Mouse (Mus musculus) brain, adult 2 months (tissue): ENCODE measurements around the gene Ttn.

Experiments
- DNase-seq: peaks from one replicate; pipeline ENCODE4 v3.0.0; 2011; ENCODE audit warnings: low read depth, low spot score

Ttn gene

DNA sequence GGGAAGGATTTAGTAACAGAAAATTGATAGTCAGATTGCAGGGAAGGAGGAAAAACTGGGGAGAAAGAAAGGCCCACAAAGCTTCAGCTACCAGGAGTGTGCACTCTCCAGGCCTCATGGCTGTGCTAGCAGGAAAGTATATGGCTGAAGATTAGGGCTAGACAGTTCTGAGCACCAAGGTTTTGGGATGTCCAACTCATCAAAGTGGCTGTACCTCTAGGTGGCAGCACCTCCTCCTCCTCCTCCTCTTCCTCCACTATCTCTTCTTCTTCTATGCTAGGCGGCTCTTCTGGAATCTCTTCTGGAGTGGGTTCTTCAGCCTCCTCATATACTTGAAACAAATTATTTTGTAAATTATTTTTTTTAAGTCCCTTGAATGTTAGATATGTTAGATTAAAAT lies 139.2 kb downstream of the Ttn start:
- DNase-seq, result peak; percentile 6

DNA sequence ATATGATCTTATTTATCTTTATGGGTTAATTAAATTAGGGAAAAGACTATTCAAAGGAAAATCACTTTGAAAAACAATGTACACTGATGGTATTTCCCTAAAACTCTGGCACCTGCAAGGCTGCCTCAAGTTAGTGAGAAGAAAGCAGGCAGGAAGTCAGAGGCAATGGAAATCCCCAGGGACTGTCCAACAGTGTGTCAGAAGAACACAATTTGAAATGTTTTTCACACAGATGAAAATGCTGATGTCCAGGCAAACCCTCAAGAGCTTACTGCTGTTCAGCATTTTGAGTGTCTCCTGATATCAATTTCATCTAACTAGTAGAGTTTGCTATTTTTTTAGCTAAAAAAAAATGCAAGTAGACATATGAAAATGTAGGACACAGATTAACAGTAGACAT lies 161.9 kb downstream of the Ttn start:
- no peak for DNase-seq

DNA sequence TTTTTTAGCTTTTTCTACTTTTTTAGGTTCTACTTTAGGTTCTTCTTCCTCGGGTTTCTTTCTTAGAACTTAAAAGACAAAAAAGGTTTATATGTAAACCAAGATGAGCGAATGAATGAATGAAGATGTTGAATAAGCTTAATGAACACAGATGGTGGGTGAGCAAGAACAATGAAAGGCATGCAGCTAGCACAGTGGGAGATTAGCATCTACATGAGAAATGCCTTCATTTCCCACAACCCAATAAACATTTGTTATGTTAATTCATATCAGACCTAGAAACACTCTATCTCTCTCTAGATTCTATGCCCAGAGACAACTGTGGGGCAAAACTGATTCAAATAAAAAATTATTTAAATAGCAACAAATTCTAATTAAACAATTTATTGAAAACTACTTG lies 164.6 kb downstream of the Ttn start:
- no peak for DNase-seq

DNA sequence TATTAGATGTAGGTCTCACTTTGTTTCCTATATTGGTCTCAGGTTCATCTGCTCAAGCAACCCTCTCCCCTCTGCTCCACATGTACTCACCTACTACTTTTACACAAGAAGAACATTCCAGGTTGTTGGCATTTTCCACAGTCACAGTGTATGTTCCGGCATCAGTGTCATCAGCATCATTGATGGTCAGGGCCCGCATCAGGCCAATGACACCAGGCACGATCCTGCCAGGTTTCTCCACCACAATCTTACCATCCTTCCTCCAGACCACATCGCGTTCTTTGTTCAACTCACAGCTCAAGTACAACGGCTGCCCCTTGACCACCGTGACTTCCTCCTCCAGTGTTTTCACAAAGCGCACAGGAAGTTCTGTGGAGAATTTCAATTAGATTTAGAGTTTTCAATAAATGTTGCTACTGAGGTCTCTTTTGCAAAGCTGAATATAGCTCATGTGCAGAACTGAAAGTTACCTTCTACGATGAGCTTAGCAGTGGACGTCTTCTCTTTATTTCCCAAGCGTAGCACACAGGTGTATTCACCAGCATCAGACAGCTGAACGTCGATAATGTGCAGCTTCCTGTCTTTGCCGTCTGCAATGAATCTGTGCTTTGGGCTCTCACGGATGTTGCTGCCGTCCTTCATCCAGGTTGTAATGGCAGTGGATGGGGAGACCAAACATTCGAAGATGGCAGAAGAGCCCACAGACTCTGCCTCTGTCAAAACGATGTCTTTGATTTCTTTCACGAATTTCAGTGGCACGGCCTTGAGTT lies 168.1 kb downstream of the Ttn start:
- DNase-seq, result no peak

DNA sequence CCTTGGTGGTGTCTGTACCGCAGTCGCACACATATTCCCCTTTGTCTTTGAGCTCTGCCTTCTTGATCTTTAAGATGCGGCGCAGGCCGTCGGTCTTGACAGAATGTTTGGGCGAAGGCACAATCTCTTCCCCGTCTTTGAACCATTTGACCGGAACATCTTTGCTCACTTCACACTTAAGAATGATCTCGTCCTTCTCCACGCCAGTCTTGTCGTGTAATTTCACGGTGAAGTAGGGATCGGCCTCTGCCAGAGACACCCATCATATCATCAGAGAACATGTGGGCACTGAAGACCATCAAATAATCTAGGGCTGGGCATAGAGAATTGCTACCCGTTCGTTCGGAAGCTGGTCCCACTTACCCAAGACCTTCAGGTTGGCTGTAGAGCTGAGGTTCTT lies 171.2 kb downstream of the Ttn start:
- no peak for DNase-seq

DNA sequence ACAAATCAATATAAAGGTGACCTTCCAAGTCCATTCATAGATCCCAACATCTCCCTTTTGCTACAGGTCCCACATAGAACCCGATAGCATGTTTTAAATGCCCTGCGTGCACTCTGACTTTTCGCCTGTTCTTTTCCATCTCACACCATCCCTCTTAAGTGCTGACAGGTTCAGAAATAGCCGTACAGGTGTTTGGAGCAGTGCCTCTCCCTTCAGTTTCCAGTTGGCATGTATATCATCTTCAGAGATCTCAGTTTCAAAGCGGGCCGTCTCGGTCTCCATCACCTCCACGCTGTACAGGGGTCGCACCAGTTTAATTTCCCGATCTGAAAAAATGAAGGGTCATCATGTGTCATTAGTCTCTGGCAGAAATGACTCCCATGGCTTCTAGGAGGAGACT lies 174.0 kb downstream of the Ttn start:
- no peak for DNase-seq

DNA sequence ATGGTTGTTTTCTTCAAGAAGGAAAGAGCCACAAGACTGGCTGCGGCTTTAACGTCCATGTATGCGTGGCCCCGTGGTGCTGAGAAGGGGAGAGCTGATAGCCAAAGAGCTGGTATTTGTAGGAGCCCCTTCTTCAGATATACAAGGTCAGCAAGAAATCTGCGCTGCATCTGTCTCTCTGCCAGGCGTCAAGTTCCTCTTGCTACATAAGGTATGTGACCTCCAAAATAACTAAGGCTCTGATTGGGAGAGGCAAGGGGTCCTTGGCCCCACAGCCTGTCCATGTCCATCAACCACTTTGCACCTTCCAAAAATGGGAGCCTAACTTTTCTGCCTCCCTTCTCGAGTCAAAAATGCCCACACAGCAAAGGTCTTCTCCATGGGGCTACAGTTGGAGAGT lies 175.1 kb downstream of the Ttn start:
- DNase-seq, result no peak

DNA sequence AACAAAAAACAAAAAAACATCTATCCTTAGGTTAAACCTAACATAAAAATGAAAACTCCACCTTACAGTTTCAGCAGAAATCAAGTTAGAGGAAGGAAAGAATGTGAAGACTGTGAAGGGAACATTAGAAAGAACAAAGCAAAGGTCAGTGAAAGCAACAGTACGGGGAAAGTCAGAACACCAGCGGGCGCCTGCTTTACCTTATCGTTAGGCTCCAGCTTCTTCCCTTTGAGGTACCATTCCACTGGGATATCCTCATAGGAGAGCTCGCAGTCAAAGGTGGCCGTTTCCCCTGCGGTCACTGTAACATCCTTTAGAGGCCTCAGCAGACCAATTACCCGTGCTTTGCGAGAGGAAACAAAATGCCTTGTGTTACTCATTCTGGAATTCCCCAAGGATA lies 175.5 kb downstream of the Ttn start:
- no peak for DNase-seq

DNA sequence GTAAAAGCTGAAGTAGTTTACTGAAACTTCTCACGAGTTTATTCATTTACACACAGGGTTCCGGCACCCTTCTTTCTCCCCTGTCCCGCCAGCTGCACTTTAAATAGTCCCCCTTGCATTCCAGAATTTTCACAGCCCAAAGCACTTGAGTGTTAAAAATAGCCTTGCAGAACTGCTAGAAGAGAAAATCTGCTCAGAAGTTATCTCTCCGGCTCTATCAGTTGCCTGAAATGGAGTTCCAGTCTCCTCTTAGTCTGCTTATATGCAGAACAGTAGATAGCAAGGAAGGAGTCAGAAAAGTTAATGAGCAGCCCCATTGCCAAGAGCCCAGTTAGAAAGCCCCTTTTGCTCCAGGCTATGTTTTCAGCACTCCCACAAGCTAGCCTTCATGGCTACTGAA lies 176.0 kb downstream of the Ttn start:
- peak; percentile 1 for DNase-seq

DNA sequence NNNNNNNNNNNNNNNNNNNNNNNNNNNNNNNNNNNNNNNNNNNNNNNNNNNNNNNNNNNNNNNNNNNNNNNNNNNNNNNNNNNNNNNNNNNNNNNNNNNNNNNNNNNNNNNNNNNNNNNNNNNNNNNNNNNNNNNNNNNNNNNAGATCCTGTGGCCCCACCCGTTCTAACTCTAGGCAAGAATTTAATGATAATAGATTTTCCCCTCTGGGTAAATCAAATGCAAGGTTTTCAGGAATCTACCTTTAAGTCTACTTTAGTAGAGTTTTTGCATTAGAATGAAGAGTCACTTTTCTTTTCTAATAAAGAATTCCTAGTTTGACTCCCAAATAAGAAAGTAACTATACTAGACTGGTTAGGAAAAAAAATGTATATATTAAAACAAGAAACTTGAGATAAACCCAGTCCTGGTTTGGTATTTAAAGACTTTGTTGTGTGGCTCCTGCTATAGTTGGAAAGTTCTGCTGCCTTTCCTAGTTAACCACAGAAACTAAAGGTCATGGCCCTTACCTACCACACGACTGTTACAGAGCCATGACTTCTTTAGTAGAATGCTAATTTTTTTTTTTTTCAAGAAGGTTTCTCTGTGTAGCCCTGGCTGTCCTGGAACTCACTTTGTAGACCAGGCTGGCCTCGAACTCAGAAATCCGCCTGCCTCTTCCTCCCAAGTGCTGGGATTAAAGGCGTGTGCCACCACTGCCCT lies 177.0 kb downstream of the Ttn start:
- no peak for DNase-seq

DNA sequence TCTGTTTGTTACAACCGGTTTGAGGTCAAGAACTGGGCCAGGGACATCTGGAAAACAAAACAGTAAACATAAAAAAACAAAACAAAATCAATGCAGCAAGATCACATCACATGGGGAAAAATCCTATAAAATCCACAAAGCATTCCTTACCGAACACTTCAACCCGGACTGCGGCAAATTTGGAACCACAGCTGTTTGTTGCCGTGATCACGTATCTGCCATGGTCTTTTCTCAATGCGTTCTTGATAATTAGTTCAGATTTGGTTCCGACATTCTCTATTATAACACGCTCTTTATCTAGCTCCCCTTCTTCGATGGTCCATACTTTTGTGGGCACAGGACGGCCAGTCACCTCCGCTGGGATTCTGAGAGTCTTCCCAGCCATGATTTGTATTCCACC lies 198.2 kb downstream of the Ttn start:
- no peak for DNase-seq

DNA sequence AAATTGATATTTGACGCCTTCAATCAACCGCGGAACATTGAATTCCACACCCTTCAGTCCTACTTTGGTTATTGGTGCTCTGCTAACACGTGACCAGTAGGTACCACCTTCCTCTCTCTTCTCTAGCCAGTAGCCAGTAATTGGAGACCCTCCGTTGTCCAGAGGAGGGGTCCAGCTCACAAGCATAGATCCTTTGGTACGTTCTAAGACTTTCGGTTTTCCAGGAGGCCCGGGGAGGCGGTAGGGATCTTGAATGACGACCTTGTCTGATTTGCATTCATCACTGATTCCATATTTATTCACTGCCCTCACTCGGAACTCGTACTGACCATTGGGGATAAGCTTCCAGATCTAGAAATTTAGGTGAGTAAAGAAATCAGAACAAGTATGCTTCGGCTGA lies 201.6 kb downstream of the Ttn start:
- no peak for DNase-seq

DNA sequence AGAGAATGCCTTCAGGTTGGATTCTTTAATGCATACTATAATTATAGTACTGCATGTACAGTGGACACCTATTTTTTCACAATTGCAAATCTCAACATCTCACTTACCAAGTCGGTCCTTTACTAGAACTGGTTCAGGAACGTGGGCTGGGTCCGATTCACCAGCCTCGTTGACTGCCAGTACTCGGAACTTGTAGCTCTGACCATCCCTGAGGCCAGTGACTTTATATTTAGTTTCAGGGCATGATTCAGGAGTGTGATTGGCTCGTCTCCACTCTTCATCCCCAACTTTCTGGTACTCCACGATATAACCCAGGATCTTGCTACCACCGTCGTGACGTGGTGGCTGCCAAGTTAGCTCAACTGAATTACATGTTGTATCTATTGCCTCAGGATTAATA lies 212.5 kb downstream of the Ttn start:
- no peak for DNase-seq

DNA sequence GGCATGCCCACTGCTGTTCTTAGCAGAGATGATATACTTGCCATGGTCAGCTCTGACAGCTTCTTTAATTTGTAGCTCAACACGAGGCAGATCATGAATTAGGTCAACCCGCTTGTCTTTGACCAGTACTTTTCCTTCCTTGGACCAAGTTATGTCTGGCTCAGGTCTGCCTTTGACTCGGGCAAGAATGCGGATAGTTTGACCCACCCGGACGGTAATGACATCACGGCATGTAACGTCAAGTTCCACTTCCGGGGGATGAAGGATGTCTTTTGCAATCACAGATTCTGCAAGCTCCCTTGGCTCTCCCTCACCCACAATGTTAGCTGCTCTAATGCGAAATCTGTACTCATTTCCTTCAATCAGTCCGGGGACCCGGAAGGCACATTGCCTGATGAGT lies 215.1 kb downstream of the Ttn start:
- no peak for DNase-seq

DNA sequence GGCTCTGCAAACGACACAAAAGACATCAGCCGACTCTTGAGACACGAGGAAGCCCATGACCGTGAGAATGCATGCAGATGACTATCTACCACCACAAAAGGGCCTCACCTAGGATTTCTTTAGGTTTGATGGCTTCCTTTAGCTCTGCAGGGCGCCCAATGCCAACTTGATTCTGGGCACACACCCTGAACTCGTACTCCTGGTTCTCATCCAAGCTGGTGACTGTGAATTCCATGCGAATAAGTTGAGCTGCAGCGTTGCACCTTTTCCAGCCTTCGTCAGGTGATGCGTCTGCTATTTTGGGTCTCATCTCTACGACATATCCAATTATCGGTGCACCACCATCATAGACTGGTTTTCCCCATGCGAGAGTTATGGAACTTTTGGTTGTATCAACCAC lies 217.8 kb downstream of the Ttn start:
- no peak for DNase-seq

DNA sequence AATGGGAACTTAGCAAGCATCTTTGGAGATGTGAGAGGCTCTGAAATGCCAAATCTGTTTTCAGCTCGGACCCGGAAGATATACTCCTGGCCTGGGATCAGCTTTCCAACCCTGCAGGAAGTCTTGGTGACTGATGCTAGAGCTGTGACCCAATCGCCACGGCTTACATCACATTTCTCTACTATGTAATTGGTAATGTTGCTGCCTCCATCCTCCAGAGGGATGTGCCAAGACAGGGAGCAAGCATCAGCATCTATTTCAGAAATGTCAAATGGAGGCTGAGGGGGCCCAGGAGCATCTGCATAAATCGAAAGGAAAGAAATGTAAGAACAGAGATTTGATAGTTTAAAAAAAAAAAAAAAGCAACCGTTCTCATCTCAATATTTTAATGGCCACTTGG lies 220.2 kb downstream of the Ttn start:
- DNase-seq, result no peak

DNA sequence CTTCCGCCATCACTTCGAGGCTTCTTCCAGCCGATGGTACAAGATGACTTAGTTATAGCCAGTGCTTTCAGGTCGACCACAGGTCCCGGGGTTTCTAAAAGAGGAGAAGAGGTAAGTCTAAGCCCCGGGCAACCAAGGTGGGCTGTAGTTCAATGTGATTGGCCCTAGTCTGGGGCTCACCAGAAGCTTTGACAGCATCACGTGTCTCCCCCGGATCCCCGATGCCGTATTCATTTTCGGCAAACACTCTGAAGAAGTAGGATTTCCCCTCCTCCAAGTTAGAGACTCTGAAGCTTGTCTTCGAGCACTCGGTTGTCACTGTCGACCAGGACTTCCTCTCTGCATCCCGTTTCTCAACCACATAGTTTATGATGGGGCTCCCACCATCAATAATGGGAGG lies 225.9 kb downstream of the Ttn start:
- no peak for DNase-seq

DNA sequence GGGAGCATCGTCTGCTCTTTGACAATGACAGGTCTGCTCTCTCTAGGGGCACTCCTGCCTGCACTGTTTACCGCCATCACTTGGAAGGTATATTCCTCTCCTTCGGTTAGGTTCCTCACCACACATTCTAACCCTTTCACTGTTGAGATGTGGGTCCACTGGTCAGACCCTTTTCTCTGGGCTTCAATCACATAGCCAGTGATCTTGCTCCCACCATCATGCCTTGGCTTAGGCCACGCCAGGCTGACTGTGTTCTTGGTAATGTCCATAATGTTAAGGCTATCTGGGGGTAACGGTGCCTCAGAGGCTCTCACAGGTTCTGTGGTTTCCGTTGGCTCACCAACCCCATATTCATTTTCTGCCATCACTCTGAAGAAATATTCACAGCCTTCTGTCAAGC lies 230.4 kb downstream of the Ttn start:
- DNase-seq, result no peak

DNA sequence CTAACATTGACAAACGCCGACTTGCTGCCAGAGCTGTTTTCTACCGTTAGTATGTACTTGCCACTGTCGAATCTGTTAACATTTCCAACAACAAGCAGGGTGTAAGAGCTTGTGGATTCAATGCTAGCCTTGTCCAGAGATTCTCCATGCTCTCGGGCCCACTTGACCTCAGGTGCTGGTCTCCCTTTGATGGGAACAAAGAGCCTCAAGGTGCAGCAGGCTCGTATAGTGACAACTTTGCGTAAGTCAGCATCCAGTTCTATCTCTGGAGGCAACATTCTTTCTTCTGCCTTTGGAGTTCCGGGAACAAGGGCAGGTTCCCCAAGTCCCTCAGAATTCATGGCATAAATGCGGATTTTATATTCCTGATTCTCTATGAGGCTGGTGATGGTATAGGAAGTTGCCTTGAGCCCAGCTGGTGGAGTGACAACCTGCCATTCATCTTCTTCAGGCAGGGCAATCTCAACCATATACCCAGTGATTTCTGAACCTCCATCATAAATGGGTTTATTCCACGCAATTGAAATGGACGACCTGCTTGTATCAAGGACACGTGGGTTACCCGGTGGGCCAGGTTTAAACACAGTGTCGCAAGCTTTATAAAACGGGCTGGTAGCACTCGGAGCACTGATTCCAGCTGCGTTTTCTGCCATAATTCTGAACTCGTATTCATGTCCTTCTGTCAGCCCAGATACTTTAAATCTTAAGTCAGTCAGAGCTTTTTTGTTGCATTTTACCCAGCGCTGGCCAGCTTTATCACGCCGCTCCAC lies 232.8 kb downstream of the Ttn start:
- DNase-seq, result no peak

DNA sequence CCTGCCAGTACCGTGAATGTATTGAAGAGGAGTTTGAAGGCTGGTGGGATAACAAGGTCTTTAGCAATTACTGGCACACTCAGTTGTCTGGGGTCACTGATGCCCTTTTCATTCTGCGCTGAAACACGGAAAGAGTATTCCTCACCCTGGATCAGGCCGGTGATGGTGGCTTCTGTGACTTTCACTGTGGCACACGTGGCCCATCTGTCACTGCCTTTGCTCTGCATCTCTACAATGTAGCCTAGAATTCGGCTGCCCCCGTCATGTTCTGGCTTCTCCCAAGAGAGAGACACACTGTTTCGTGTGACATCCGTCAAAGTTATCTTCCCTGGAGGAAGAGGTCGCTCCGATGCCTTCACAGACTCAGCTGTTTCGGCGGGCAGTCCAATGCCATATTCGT lies 233.7 kb downstream of the Ttn start:
- no peak for DNase-seq

DNA sequence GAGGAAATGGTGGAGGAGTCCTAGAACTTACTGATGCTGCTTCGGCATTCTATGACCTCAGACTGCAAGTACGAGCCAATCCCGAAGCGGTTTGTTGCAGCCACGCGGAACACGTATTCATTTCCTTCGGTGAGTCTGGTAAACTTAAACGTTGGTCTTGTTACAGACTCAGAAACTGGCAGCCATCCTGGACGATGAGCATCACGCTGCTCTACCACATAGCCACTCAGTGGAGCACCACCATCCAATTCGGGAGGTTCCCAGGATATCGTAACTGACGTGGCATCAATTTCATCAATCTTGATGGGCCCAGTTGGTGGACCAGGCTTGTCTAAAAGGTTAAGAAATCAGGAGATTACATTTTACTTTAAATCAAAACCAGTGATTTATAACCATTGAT lies 262.7 kb downstream of the Ttn start:
- no peak for DNase-seq

DNA sequence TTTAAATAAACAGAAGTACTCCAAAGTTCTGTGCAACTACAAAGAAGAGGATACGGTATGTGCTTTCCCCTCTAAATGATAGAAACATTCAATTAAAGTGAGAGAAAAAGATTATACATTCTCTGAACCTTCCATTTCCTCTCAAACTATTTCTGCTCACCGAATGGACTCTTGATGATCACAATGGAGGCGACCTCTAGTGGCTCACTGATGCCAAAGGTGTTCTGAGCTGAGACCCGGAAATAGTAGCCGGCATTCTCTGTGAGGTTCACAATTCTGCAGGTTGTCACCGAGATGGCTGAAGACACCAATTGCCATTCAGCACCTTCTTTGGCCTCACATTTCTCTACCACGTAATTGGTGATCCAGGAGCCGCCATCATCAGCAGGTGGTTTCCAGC lies 267.4 kb downstream of the Ttn start:
- peak; percentile 14 for DNase-seq

DNA sequence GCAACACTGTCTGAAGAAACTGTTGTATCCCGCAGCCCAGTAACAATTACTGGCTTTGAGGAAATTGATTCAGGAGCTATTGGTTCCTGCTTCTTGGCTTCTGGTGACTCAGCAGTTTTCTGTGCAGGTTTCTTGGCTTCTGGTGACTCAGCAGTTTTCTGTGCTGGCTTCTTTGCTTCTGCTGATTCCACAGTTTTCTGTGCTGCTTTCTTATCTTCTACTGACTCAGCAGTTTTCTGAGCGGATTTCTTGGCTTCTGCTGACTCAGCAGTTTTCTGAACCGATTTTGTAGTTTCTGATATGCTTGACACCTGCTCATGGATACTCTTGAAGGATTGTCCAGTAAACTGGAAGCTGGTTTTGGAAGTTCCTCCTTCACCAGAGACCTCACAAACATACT lies 273.8 kb downstream of the Ttn start:
- DNase-seq, result peak; percentile 13
